Mouse (Mus musculus) heart, embryonic 15.5 days (tissue): ENCODE results near the gene Bbc3. TPM values are rescaled to one million over a fixed set of nuclear protein-coding genes. Genes with fewer than 3 reads are reported as not detected.

Source experiments
- ATAC-seq: fragments of 200-750 bp; cut with Nextera tagmentation; replicated peaks from 2 replicates; pipeline ENCODE4 v1.8.0; 2017; ENCODE audit warnings: low read depth, moderate TSS enrichment; ENCODE audit not compliant: insufficient number of reproducible peaks, insufficient read depth, low FRiP score
- H3K27ac ChIP-seq: fragments of 300-500 bp; sonication (generic); 2 replicates; pipeline ENCODE4 v1.5.1; 2015; ENCODE audit warnings: mild to moderate bottlenecking, inconsistent platforms
- H3K27me3 ChIP-seq: fragments of 300-500 bp; sonication (generic); 2 replicates; pipeline ENCODE4 v1.6.1; 2015; ENCODE audit warnings: inconsistent platforms
- H3K36me3 ChIP-seq: fragments of 300-500 bp; sonication (generic); 2 replicates; pipeline ENCODE4 v1.6.1; 2015; ENCODE audit warnings: mild to moderate bottlenecking, inconsistent platforms
- H3K4me1 ChIP-seq: fragments of 300-500 bp; sonication (generic); replicated peaks from 2 replicates; pipeline ENCODE4 v1.6.1; 2015; ENCODE audit warnings: inconsistent platforms
- H3K4me2 ChIP-seq: fragments of 300-500 bp; sonication (generic); 2 replicates; pipeline ENCODE4 v1.6.1; 2015; ENCODE audit warnings: inconsistent platforms, mild to moderate bottlenecking, moderate library complexity
- H3K4me3 ChIP-seq: fragments of 300-500 bp; sonication (generic); 2 replicates; pipeline ENCODE4 v1.5.1; 2015; ENCODE audit warnings: mild to moderate bottlenecking, inconsistent platforms
- H3K9ac ChIP-seq: fragments of 300-500 bp; sonication (generic); 2 replicates; pipeline ENCODE4 v1.6.1; 2015; ENCODE audit warnings: mild to moderate bottlenecking, inconsistent platforms
- H3K9me3 ChIP-seq: fragments of 300-500 bp; sonication (generic); replicated peaks from 2 replicates; pipeline ENCODE4 v1.6.1; 2016; ENCODE audit warnings: inconsistent platforms
- WGBS: fragments of 180-500 bp; shearing (Covaris S2); methylation state at CpG from one replicate; pipeline ENCODE4 v1.1.7; 2015; ENCODE audit warnings: mixed read lengths; 5-methylcytosine and 5-hydroxymethylcytosine counted together
- polyA plus RNA-seq: library from polyadenylated mRNA; unstranded; fragments of >200 nt; fragmentation: Nextera tagmentation; extraction: Ambion mirVana; gene quantifications from 2 replicates; pipeline ENCODE4 v1.2.1, GENCODE M21; 2015

Gene Bbc3
- polyA plus RNA-seq, 1 experiment from 2014 or later = 6.9 TPM

DNA sequence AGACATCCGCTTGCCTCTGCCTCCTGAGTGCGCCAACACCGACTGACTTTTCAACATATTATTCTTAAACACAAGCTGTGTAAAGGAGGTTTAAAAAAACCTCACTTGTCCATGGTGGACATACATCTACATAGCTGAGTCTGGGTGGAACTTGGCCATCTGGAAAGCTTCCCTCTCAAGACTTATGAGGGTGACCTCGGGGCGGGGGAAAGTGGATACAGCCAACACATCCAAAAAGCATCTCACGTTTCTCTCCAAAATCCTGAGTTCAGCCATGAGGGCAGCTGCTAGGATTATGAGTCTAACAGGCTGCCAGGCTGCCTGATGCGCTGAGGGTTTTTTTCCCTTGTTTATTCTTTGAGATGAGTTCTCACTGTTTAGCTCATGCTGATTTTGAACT, 16.5 kb downstream of the Bbc3 start:
- 86% methylated on average over 7 of the region's 7 CpGs for WGBS
- H3K4me1 ChIP-seq = peaks cover 10% of the 10 kb centered on the region
- no peak overlapping the region for H3K9ac ChIP-seq
- H3K4me3 ChIP-seq = no peak overlapping the region
- H3K36me3 ChIP-seq = peaks cover 18% of the 10 kb centered on the region
- H3K27me3 ChIP-seq = no peaks in the 10 kb centered on the region
- no peaks in the 10 kb centered on the region for H3K9me3 ChIP-seq
- H3K4me2 ChIP-seq = no peak overlapping the region
- no peak overlapping the region for H3K27ac ChIP-seq
- ATAC-seq = no peak

DNA sequence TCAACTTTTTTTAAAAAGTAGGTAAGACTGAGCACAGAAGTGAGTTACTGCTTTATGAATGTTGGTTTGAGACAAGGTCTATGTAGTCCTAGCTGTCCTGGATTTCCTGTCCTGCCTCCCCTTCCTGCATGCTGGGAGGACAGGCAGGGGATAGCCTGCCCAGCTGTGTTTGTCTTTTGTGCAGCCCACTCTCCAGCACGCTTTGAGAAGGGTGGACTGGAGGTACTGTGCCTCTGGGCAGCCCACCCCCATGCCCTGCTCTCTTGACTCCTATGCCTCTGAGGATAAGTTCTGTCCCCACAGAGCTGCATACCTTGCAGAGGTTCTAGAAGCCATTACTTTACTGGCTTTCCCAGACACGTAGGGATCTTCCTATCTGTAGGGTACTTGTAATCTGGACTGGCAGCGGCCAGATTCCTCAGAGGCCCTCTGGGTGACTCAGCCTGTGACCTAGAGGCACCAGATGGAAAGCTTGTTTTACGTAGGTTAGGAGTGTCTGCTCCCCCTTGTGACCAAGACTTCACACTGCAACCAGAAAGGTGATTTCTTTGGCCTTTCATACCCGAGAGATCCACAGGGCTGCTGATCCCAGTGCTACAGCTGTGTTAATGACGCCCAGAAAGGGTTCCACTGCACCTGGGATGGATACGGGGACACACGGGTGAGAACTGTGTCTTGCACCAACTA, 17.9 kb downstream of the Bbc3 start:
- H3K9ac ChIP-seq = peak overlapping the region; percentile 46
- ATAC-seq = peak; percentile 80

DNA sequence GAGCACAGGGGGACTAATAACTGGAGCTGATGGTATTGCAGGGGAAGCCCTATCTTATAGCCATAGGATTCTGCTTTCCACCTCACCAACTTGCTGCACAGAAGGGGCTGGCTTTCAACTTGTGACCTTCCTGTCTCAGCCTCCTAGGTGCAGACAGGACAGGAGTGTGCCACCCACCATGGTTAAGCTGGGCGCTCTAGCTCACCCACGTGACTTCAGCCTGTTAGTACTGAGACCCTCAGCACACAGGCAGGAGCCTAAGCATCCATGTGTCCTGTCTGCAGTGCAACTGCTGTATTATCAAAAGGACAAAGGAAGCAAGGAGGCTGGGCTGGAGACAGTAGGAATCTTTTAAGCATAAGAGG, 18.4 kb downstream of the Bbc3 start:
- Histone ChIP-seq H3K4me1 (peaks cover 10% of the 10 kb centered on the region), H3K27ac (peak overlapping the region; percentile 90), H3K36me3 (peaks cover 27% of the 10 kb centered on the region), H3K9me3 (no peaks in the 10 kb centered on the region), H3K4me3 (no peak overlapping the region), H3K9ac (no peak overlapping the region), H3K4me2 (no peak overlapping the region), H3K27me3 (no peaks in the 10 kb centered on the region)
- 87% methylated on average over 2 of the region's 2 CpGs for WGBS
- ATAC-seq = peak; percentile 10; the same call in 1 of the 2 replicates

More for the DNA sequence above, 17.9 kb downstream of the Bbc3 start:
- WGBS = 16% methylated on average over 8 of the region's 8 CpGs
- Histone ChIP-seq H3K9me3 (no peaks in the 10 kb centered on the region), H3K27me3 (no peaks in the 10 kb centered on the region), H3K4me1 (peaks cover 10% of the 10 kb centered on the region), H3K4me2 (0 out of 2 replicates have a peak overlapping the region, but pooled peaks have one; percentile 16), H3K27ac (peak overlapping the region; percentile 90), H3K4me3 (no peak overlapping the region), H3K36me3 (peaks cover 27% of the 10 kb centered on the region)

DNA sequence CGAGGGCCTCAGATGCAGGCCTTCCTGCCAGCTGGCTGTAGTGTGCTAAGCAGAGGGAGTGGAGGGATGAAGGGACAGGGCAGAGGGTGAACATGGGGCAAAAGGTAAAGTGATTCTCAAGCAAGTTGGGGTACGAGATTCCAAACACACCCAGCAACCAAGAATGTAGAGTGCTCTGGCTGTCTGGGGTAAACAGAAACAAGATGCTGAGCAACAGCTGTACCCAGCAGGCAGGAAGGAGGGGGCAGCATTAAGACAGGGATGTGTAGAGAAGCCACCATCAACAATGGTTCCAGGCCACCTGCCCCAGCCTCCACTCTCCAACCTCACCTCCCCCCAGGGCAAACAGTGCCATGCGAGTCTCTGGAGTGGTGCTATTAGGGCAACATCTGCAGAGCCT, 21.0 kb downstream of the Bbc3 start:
- H3K4me1 ChIP-seq = peaks cover 10% of the 10 kb centered on the region
- no peak overlapping the region for H3K4me3 ChIP-seq
- peaks cover 41% of the 10 kb centered on the region for H3K36me3 ChIP-seq
- no peak overlapping the region for H3K27ac ChIP-seq
- no peak overlapping the region for H3K9ac ChIP-seq
- no peak overlapping the region for H3K4me2 ChIP-seq
- no peak for ATAC-seq
- no peaks in the 10 kb centered on the region for H3K9me3 ChIP-seq
- H3K27me3 ChIP-seq = no peaks in the 10 kb centered on the region
- 86% methylated on average over 3 of the region's 3 CpGs for WGBS

DNA sequence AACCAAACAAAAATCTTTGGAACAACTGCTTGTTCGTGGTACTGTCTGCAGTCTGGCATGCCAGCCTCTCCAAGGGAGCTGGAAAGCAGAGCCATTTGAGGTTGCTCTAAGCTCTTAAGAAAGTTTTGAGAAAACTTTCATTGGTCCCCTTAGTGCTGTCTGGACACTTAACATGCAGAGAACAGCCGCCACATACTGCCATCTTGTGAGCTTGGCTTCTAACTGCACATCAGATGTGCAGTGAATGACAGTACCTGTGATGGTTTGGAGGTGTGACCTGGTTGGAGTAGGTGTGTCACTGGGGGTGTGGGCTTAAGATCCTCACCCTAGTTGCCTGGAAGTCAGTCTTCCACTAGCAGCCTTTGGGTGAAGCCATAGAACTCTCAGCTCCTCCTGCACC, 29.5 kb downstream of the Bbc3 start:
- no peak for ATAC-seq
- Histone ChIP-seq H3K4me1 (peaks cover 4% of the 10 kb centered on the region; the same call in 1 of the 2 replicates), H3K4me3 (no peak overlapping the region), H3K9me3 (no peaks in the 10 kb centered on the region), H3K4me2 (no peak overlapping the region), H3K9ac (no peak overlapping the region), H3K27me3 (no peaks in the 10 kb centered on the region), H3K36me3 (peaks cover 35% of the 10 kb centered on the region), H3K27ac (no peak overlapping the region)
- WGBS = 86% methylated on average over 2 of the region's 2 CpGs

DNA sequence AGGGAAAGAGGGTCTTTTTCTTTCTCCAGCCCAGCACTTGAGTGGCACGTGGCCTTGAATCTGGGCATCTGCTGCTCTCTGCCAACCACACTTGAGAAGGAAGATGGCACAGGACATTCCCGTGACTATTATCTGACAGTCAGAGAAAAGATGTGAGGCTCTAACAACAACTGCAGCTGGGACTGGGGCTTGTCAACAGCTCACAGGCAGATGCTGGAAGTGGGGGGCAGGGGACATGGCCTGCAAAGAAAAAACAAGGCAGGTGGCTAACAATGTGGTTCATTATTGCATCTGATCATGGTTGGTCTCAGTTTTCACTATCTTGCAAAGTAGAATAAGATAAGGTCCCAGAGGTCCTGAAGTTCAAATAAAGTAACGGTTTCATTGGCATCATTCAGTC, 36.4 kb downstream of the Bbc3 start:
- WGBS = 67% methylated on average over 3 of the region's 3 CpGs
- no peak overlapping the region for H3K4me2 ChIP-seq
- no peak overlapping the region for H3K27ac ChIP-seq
- H3K4me3 ChIP-seq = no peak overlapping the region
- H3K9ac ChIP-seq = no peak overlapping the region
- H3K36me3 ChIP-seq = peaks cover 22% of the 10 kb centered on the region
- no peaks in the 10 kb centered on the region for H3K9me3 ChIP-seq
- no peak for ATAC-seq
- H3K27me3 ChIP-seq = no peaks in the 10 kb centered on the region
- H3K4me1 ChIP-seq = peaks cover 10% of the 10 kb centered on the region

DNA sequence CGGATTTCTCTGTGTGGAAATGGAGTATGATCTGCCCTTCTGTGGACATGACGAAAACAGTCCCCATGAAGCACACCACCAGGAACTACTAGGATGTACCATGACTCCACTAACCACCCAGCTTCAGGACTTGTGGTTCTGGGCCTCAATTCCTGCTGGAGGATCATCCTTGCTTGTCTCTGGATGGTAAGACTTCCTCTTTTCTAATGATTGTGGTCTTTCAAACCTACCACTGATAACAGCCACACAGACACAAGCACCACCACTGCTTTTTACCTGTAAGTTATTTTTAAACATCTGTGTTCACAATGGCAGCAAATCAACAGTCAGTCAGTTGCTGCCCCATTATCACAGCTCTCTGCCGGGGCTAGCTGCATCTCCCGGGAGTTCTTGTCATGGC, 37.1 kb downstream of the Bbc3 start:
- Histone ChIP-seq H3K4me1 (peaks cover 16% of the 10 kb centered on the region), H3K36me3 (peaks cover 22% of the 10 kb centered on the region), H3K27ac (no peak overlapping the region), H3K9me3 (no peaks in the 10 kb centered on the region), H3K4me3 (no peak overlapping the region), H3K27me3 (no peaks in the 10 kb centered on the region), H3K4me2 (no peak overlapping the region), H3K9ac (no peak overlapping the region)
- ATAC-seq = no peak
- 65% methylated on average over 4 of the region's 4 CpGs for WGBS

DNA sequence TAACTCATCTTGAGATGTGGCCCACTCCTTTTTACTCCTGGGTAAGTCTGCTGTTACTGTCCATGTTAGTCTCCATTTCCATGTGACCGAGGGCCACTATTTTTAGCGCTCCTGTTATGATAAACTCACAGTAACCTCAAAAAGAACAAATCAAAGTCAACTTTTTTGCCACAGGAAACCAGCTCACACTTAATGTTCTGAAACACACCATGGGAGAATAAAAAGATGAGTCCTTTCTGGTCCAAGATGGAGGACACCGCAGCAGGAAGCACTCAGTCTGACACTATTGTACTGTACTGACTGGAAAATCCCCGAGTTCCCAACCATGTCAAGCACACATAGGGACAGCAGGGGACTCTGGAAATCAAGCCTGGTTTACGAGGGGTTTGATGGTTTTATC, 41.8 kb downstream of the Bbc3 start:
- ATAC-seq = no peak
- peak overlapping the region; percentile 48 for H3K27ac ChIP-seq
- no peaks in the 10 kb centered on the region for H3K27me3 ChIP-seq
- no peak overlapping the region for H3K4me2 ChIP-seq
- H3K9me3 ChIP-seq = no peaks in the 10 kb centered on the region
- peaks cover 8% of the 10 kb centered on the region; the same call in 1 of the 2 replicates for H3K4me1 ChIP-seq
- no peak overlapping the region for H3K4me3 ChIP-seq
- H3K36me3 ChIP-seq = peaks cover 26% of the 10 kb centered on the region
- H3K9ac ChIP-seq = no peak overlapping the region
- WGBS = 46% methylated on average over 5 of the region's 5 CpGs

DNA sequence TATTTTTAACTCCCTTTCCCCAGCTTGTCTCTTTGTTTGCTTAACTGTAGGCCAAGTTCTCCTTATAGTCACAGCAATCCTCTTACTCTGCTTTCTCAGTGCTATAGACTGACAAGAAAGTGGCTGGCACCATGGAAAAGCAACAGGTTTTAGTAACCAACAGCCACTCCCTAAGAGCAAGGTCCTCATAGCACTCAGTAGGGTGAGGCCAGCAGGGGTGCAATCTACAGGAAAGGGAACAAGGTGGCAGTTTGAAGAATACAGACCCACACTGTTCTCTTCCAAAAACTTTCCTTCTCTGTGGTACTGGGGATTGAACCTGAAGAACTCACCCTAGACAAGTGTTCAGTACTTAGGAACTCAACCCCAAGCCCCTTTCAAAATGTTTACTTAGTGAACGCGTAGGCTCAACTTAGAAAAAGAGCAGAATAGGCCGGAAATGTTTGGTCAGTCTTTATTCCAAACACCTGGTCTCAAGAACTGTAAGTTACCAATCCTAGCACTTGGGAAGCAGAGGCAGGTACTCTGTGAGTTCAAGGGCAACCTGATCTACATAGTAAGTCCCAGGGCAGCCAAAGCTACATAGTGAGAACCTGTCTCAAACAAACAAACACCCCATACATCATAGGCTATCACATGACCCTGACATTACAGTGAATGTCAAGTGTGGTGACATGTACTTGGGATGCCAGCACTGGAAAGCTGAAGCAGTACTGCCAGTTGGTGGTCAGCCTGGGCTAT, 47.8 kb downstream of the Bbc3 start:
- no peaks in the 10 kb centered on the region for H3K4me1 ChIP-seq
- H3K4me3 ChIP-seq = no peak overlapping the region
- no peaks in the 10 kb centered on the region for H3K27me3 ChIP-seq
- no peaks in the 10 kb centered on the region for H3K9me3 ChIP-seq
- ATAC-seq = no peak
- peaks cover 49% of the 10 kb centered on the region for H3K36me3 ChIP-seq
- H3K27ac ChIP-seq = no peak overlapping the region
- WGBS = 91% methylated on average over 3 of the region's 3 CpGs
- H3K4me2 ChIP-seq = no peak overlapping the region
- H3K9ac ChIP-seq = no peak overlapping the region

DNA sequence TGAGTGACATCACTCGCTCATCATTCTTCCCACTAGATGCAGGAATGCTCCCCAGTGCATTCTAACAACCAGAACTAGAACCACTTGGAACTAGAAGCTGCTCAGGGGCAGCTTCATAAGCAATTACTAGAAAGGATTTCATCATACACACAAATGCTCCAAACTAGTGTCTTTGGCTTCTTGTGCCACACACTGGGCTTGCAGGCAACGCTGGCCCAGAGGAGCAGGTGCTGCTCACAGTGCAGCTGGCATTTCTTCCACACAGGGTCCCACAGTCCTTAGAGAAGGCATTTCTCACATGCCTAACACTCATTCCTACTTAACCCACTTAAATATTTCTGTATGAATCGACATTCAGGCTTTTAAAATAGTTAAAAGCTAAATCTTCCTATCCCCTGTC, 49.4 kb downstream of the Bbc3 start:
- no peaks in the 10 kb centered on the region for H3K4me1 ChIP-seq
- no peak overlapping the region for H3K9ac ChIP-seq
- peaks cover 43% of the 10 kb centered on the region for H3K36me3 ChIP-seq
- H3K4me3 ChIP-seq = no peak overlapping the region
- H3K4me2 ChIP-seq = no peak overlapping the region
- no peak for ATAC-seq
- no peak overlapping the region for H3K27ac ChIP-seq
- 75% methylated on average over 3 of the region's 3 CpGs for WGBS
- no peaks in the 10 kb centered on the region for H3K27me3 ChIP-seq
- no peaks in the 10 kb centered on the region for H3K9me3 ChIP-seq

DNA sequence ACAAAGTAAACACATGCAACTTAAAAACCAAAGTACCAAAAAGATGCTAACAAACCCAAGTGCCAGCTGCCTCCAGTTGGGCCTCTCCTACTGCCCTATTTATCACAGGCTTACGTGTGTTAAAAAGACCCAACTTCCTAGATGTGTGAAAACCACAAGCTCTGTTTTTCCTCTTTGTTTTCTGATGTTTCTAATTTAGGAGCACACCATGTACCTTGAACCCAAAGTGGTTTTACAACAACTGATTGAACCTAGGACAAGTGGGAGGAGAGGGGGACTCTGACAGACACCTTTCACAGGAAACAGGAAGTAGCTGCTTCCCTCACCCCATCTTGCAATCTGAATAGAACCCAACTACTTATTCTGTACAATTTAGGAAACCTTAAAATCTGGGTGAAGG, 56.1 kb downstream of the Bbc3 start:
- Histone ChIP-seq H3K36me3 (peaks cover 38% of the 10 kb centered on the region), H3K4me2 (no peak overlapping the region), H3K4me1 (peaks cover 18% of the 10 kb centered on the region), H3K4me3 (no peak overlapping the region), H3K9ac (no peak overlapping the region), H3K9me3 (no peaks in the 10 kb centered on the region), H3K27ac (peak overlapping the region; percentile 44), H3K27me3 (no peaks in the 10 kb centered on the region)
- WGBS = 69% methylated on average over 1 of the region's 1 CpGs
- no peak for ATAC-seq
